Comparison of ENCODE assay signal across 17 mouse cellular contexts in the genomic region with DNA sequence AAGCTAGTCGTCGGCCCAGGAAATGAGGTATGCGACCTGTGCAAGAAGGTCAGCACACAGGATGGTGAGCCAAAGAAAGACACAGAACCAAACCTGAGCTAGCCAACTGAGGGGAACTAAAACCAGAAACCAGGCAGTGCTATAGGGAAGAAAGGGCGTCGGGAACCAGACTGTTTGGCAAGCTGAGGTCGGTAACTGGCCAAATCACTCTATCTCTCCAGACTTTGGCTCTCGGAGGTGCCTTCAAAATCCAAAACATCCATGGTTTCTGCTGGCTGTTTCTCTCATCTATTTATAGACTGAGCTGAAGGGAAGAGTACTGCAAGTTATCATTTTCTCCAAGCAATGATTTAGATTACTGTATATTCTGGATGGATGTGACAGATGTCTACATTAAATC. TPM values are rescaled to one million over a fixed set of nuclear protein-coding genes. Genes with fewer than 3 reads are reported as not detected.
DNase-seq lines count a peak whose midpoint lies in the region.
"Had no signal": no experiment of that assay in that cellular context is flagged by ENCODE, and none has a peak within 500 bp of the region (broad histone marks: within the 10 kb centered on the region; RNA-seq: fewer than 3 reads in every experiment).

No protein-coding gene starts in this region.

- intact Hi-C loops in heart, postnatal 10 days (cut with DNase I) = no loop called here
- intact Hi-C loops in left cerebral cortex, postnatal 36 days (cut with DNase I) = no loop called here

- DNase-seq in cerebellum, postnatal 14 days = peak; percentile 52 to 65
- no peak for DNase-seq in cerebellum, adult 11-12 months
- peak; percentile 19 to 30 for DNase-seq in heart, postnatal 10 days
- DNase-seq in heart, adult 9 months (ENCODE audit: low spot score in 2 of 2) = no peak
- peak; percentile 7 for DNase-seq in right cerebral cortex, postnatal 4 days
- DNase-seq in right cerebral cortex, postnatal 14 days = no peak
- DNase-seq in spleen, adult 18-20 months = no peak
- no peak for DNase-seq in left cerebral cortex, postnatal 36 days (ENCODE audit: low spot score in 2 of 2)
- DNase-seq: adrenal gland, postnatal 25 days; kidney, postnatal 25 days; layer of hippocampus, postnatal 36 days; liver, embryonic 13.5 days; midbrain, embryonic 14.5 days; thymus, adult 18-20 months; thymus, postnatal 36 days had no signal

RNA-seq across cellular contexts. Expression of a gene that starts 47.2 kb away (rescaled TPM):
- under 1 TPM; 0.26 to 0.37 TPM for total RNA-seq in heart, postnatal 10 days (2021)
- total RNA-seq in left cerebral cortex, postnatal 36 days (2021) = 10 to 100 TPM; 14.2 to 16.2 TPM
- total RNA-seq: ES-E14; megakaryocyte-erythroid progenitor cell, adult 5-6 weeks had no signal

Comparison
In these comparisons a context has a peak if more than half of its experiments do, and no peak if none do; other contexts are left out.
1. DNase-seq: peak in cerebellum, postnatal 14 days (2 of 2), heart, postnatal 10 days (2 of 2) and right cerebral cortex, postnatal 4 days (single experiment); none in cerebellum, adult 11-12 months (single experiment), heart, adult 9 months (0 of 2), right cerebral cortex, postnatal 14 days (single experiment), spleen, adult 18-20 months (0 of 2) and left cerebral cortex, postnatal 36 days (0 of 2).
2. RNA of a gene that starts 47.2 kb away (total RNA-seq): 14.2 to 16.2 TPM in left cerebral cortex, postnatal 36 days; 0.26 to 0.37 TPM in heart, postnatal 10 days; every median in the first group is over 10 times any median in the second.